Mouse (Mus musculus): ENCODE measurements around the gene Ninl. TPM values are rescaled to one million over a fixed set of nuclear protein-coding genes. Genes with fewer than 3 reads are reported as not detected.

Ninl gene
- polyA plus RNA-seq, 1 experiment from 2014 or later = 4.3 TPM

- DNase-seq (ENCODE audit: low spot score) = no peak
- ATAC-seq (ENCODE audit: low FRiP score) = no peak
- peaks cover 22% of the 10 kb centered on the region; the same call in 1 of the 2 replicates for H3K36me3 ChIP-seq (replicated peaks; ENCODE audit: control insufficient read depth, insufficient read depth)
- no peaks in the 10 kb centered on the region for H3K9me3 ChIP-seq (ENCODE audit: control insufficient read depth, low read length)
- H3K27ac ChIP-seq = no peak overlapping the region
- H3K4me3 ChIP-seq (replicated peaks; ENCODE audit: low read length) = no peak overlapping the region
- H3K27me3 ChIP-seq (ENCODE audit: control insufficient read depth, insufficient read depth, low read length) = no peaks in the 10 kb centered on the region
- 95% methylated on average over 2 of the region's 2 CpGs for WGBS
- H3K9ac ChIP-seq = no peak overlapping the region
- H3K4me1 ChIP-seq (replicated peaks; ENCODE audit: control insufficient read depth, insufficient read depth, low read length) = no peaks in the 10 kb centered on the region
- H3K4me2 ChIP-seq (replicated peaks) = no peak overlapping the region
Observed at GRCm38 (mm10) chr2:150969231-150969630, 70.0 kb downstream of the Ninl start.

GRCm38 (mm10) chr2:150967491-150967890 is 71.7 kb downstream of the Ninl start:
- 95% methylated on average over 2 of the region's 2 CpGs for WGBS
- ATAC-seq (ENCODE audit: low FRiP score) = no peak

DNA sequence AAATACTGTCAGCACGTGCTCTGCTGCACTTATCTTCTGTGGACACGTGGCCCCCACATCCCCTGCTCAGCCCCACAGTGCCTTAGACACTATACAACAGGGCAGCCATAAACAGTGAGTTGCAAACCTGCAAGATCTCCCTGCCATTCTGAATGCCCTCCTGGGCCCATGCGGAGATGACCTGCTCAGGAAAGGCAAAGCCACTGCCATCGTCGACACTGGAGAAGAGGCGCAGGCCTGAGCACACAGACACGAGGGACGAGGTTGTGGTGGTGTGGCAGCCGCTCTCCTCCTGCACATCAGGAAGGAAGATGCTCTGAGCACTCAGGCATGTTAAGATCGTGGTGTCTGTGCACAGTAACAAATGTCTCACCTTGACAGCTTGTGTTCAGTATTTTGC is 73.2 kb downstream of the Ninl start:
- Histone ChIP-seq H3K27ac (no peak overlapping the region), H3K9ac (no peak overlapping the region), H3K4me3 (replicated peaks; ENCODE audit: low read length) (no peak overlapping the region), H3K4me2 (replicated peaks) (no peak overlapping the region), H3K9me3 (ENCODE audit: control insufficient read depth, low read length) (no peaks in the 10 kb centered on the region), H3K27me3 (ENCODE audit: control insufficient read depth, insufficient read depth, low read length) (no peaks in the 10 kb centered on the region), H3K4me1 (replicated peaks; ENCODE audit: control insufficient read depth, insufficient read depth, low read length) (no peaks in the 10 kb centered on the region), H3K36me3 (replicated peaks; ENCODE audit: control insufficient read depth, insufficient read depth) (peaks cover 12% of the 10 kb centered on the region; the same call in 1 of the 2 replicates)
- DNase-seq (ENCODE audit: low spot score) = no peak
- WGBS = 96% methylated on average over 10 of the region's 10 CpGs
- no peak for ATAC-seq (ENCODE audit: low FRiP score)

More at GRCm38 (mm10) chr2:150967491-150967890, 71.7 kb downstream of the Ninl start:
- Histone ChIP-seq H3K4me3 (replicated peaks; ENCODE audit: low read length) (no peak overlapping the region), H3K4me2 (replicated peaks) (no peak overlapping the region), H3K27me3 (ENCODE audit: control insufficient read depth, insufficient read depth, low read length) (no peaks in the 10 kb centered on the region), H3K9me3 (ENCODE audit: control insufficient read depth, low read length) (no peaks in the 10 kb centered on the region), H3K4me1 (replicated peaks; ENCODE audit: control insufficient read depth, insufficient read depth, low read length) (no peaks in the 10 kb centered on the region), H3K36me3 (replicated peaks; ENCODE audit: control insufficient read depth, insufficient read depth) (peaks cover 16% of the 10 kb centered on the region; the same call in 1 of the 2 replicates), H3K9ac (no peak overlapping the region), H3K27ac (no peak overlapping the region)
- DNase-seq (ENCODE audit: low spot score) = no peak

DNA sequence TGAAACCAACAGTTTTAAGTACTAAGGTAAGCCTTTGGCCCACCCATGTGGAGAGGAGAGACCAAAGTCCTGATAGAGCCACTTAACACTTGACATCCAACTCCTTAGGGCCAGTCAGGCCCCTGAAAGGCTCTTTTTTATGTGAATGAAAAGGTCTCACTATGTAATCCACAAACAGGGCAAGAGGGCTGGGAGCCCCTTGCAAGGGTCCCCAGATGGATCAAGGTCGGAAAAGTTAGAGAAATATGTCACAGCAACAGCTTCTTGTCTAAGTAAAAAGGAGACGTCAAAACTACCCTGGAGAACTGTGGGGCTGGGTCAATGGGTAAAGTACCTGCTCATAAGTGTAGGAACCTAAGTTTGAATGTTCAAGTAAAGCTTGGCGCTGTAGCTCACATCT is 74.5 kb downstream of the Ninl start:
- WGBS = 88% methylated on average over 3 of the region's 3 CpGs
- DNase-seq (ENCODE audit: low spot score) (no peak), ATAC-seq (ENCODE audit: low FRiP score) (no peak)
- no peak overlapping the region for H3K4me3 ChIP-seq (replicated peaks; ENCODE audit: low read length)
- H3K27ac ChIP-seq = no peak overlapping the region
- no peaks in the 10 kb centered on the region for H3K4me1 ChIP-seq (replicated peaks; ENCODE audit: control insufficient read depth, insufficient read depth, low read length)
- H3K9me3 ChIP-seq (ENCODE audit: control insufficient read depth, low read length) = no peaks in the 10 kb centered on the region
- H3K4me2 ChIP-seq (replicated peaks) = no peak overlapping the region
- 0 out of 2 replicates have a peak, but pooled peaks cover 13% of the 10 kb centered on the region for H3K36me3 ChIP-seq (replicated peaks; ENCODE audit: control insufficient read depth, insufficient read depth)
- no peaks in the 10 kb centered on the region for H3K27me3 ChIP-seq (ENCODE audit: control insufficient read depth, insufficient read depth, low read length)
- H3K9ac ChIP-seq = no peak overlapping the region

- DNase-seq (ENCODE audit: low spot score) (no peak), ATAC-seq (ENCODE audit: low FRiP score) (no peak)
- H3K36me3 ChIP-seq (replicated peaks; ENCODE audit: control insufficient read depth, insufficient read depth) = peaks cover 19% of the 10 kb centered on the region; the same call in 1 of the 2 replicates
- no peak overlapping the region for H3K9ac ChIP-seq
- H3K4me1 ChIP-seq (replicated peaks; ENCODE audit: control insufficient read depth, insufficient read depth, low read length) = no peaks in the 10 kb centered on the region
- 94% methylated on average over 3 of the region's 3 CpGs for WGBS
- no peak overlapping the region for H3K27ac ChIP-seq
- H3K4me2 ChIP-seq (replicated peaks) = no peak overlapping the region
- H3K27me3 ChIP-seq (ENCODE audit: control insufficient read depth, insufficient read depth, low read length) = no peaks in the 10 kb centered on the region
- H3K9me3 ChIP-seq (ENCODE audit: control insufficient read depth, low read length) = no peaks in the 10 kb centered on the region
- H3K4me3 ChIP-seq (replicated peaks; ENCODE audit: low read length) = no peak overlapping the region
Observed at GRCm38 (mm10) chr2:150963246-150963645, 75.9 kb downstream of the Ninl start.

GRCm38 (mm10) chr2:150959521-150959920 is 79.7 kb downstream of the Ninl start:
- DNase-seq (ENCODE audit: low spot score) (no peak), ATAC-seq (ENCODE audit: low FRiP score) (no peak)
- no peak overlapping the region for H3K9ac ChIP-seq
- H3K36me3 ChIP-seq (replicated peaks; ENCODE audit: control insufficient read depth, insufficient read depth) = peaks cover 16% of the 10 kb centered on the region; the same call in 1 of the 2 replicates
- WGBS = 91% methylated on average over 10 of the region's 10 CpGs
- H3K27me3 ChIP-seq (ENCODE audit: control insufficient read depth, insufficient read depth, low read length) = no peaks in the 10 kb centered on the region
- no peak overlapping the region for H3K4me2 ChIP-seq (replicated peaks)
- H3K4me3 ChIP-seq (replicated peaks; ENCODE audit: low read length) = no peak overlapping the region
- no peak overlapping the region for H3K27ac ChIP-seq
- H3K9me3 ChIP-seq (ENCODE audit: control insufficient read depth, low read length) = no peaks in the 10 kb centered on the region
- no peaks in the 10 kb centered on the region for H3K4me1 ChIP-seq (replicated peaks; ENCODE audit: control insufficient read depth, insufficient read depth, low read length)

DNA sequence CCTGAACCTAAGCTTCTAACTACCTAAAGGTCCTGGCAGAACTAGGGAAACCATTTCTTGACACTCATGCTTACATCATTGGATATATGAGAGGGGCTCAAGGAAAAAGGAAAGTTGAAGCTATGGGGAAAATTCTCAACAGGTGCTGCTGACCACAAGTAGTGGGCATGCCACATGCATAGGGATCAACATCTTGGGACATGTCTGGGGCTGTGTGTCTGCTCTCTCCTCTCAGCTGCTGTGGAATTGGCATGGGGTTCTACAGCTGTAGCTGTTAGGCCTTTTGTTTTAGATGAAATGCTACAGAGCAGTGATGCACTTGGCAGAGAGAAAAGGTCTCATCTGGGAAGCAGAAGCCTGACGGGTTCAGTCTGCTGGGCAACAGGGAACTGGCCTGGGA is 83.3 kb downstream of the Ninl start:
- DNase-seq (ENCODE audit: low spot score) (no peak), ATAC-seq (ENCODE audit: low FRiP score) (no peak)
- 76% methylated on average over 1 of the region's 1 CpGs for WGBS
- no peak overlapping the region for H3K4me2 ChIP-seq (replicated peaks)
- H3K36me3 ChIP-seq (replicated peaks; ENCODE audit: control insufficient read depth, insufficient read depth) = peaks cover 28% of the 10 kb centered on the region; the same call in 1 of the 2 replicates
- H3K27ac ChIP-seq = no peak overlapping the region
- no peak overlapping the region for H3K4me3 ChIP-seq (replicated peaks; ENCODE audit: low read length)
- H3K4me1 ChIP-seq (replicated peaks; ENCODE audit: control insufficient read depth, insufficient read depth, low read length) = no peaks in the 10 kb centered on the region
- no peaks in the 10 kb centered on the region for H3K27me3 ChIP-seq (ENCODE audit: control insufficient read depth, insufficient read depth, low read length)
- H3K9me3 ChIP-seq (ENCODE audit: control insufficient read depth, low read length) = no peaks in the 10 kb centered on the region
- H3K9ac ChIP-seq = no peak overlapping the region

- DNase-seq (ENCODE audit: low spot score) (no peak), ATAC-seq (ENCODE audit: low FRiP score) (no peak)
- Histone ChIP-seq H3K4me2 (replicated peaks) (no peak overlapping the region), H3K27ac (no peak overlapping the region), H3K27me3 (ENCODE audit: control insufficient read depth, insufficient read depth, low read length) (no peaks in the 10 kb centered on the region), H3K9me3 (ENCODE audit: control insufficient read depth, low read length) (no peaks in the 10 kb centered on the region), H3K4me1 (replicated peaks; ENCODE audit: control insufficient read depth, insufficient read depth, low read length) (no peaks in the 10 kb centered on the region), H3K4me3 (replicated peaks; ENCODE audit: low read length) (no peak overlapping the region), H3K36me3 (replicated peaks; ENCODE audit: control insufficient read depth, insufficient read depth) (peaks cover 30% of the 10 kb centered on the region), H3K9ac (no peak overlapping the region)
- 90% methylated on average over 2 of the region's 2 CpGs for WGBS
Observed at GRCm38 (mm10) chr2:150951201-150951600, 88.0 kb downstream of the Ninl start.

GRCm38 (mm10) chr2:150950056-150950455 is 89.1 kb downstream of the Ninl start:
- no peak overlapping the region for H3K27ac ChIP-seq
- peaks cover 26% of the 10 kb centered on the region for H3K36me3 ChIP-seq (replicated peaks; ENCODE audit: control insufficient read depth, insufficient read depth)
- H3K4me2 ChIP-seq (replicated peaks) = no peak overlapping the region
- no peaks in the 10 kb centered on the region for H3K4me1 ChIP-seq (replicated peaks; ENCODE audit: control insufficient read depth, insufficient read depth, low read length)
- no peak overlapping the region for H3K9ac ChIP-seq
- no peaks in the 10 kb centered on the region for H3K9me3 ChIP-seq (ENCODE audit: control insufficient read depth, low read length)
- 93% methylated on average over 6 of the region's 6 CpGs for WGBS
- no peaks in the 10 kb centered on the region for H3K27me3 ChIP-seq (ENCODE audit: control insufficient read depth, insufficient read depth, low read length)
- no peak for DNase-seq (ENCODE audit: low spot score)
- H3K4me3 ChIP-seq (replicated peaks; ENCODE audit: low read length) = no peak overlapping the region
- no peak for ATAC-seq (ENCODE audit: low FRiP score)

- Histone ChIP-seq H3K4me2 (replicated peaks) (no peak overlapping the region), H3K9ac (no peak overlapping the region), H3K4me3 (replicated peaks; ENCODE audit: low read length) (no peak overlapping the region), H3K9me3 (ENCODE audit: control insufficient read depth, low read length) (no peaks in the 10 kb centered on the region), H3K36me3 (replicated peaks; ENCODE audit: control insufficient read depth, insufficient read depth) (peaks cover 26% of the 10 kb centered on the region), H3K27me3 (ENCODE audit: control insufficient read depth, insufficient read depth, low read length) (no peaks in the 10 kb centered on the region), H3K4me1 (replicated peaks; ENCODE audit: control insufficient read depth, insufficient read depth, low read length) (no peaks in the 10 kb centered on the region), H3K27ac (no peak overlapping the region)
- ATAC-seq (ENCODE audit: low FRiP score) (no peak), DNase-seq (ENCODE audit: low spot score) (no peak)
- 96% methylated on average over 3 of the region's 3 CpGs for WGBS
Observed at GRCm38 (mm10) chr2:150949652-150950051, 89.5 kb downstream of the Ninl start.
